Mouse (Mus musculus): ENCODE measurements around the gene Cfap61.

The Cfap61 gene

DNA sequence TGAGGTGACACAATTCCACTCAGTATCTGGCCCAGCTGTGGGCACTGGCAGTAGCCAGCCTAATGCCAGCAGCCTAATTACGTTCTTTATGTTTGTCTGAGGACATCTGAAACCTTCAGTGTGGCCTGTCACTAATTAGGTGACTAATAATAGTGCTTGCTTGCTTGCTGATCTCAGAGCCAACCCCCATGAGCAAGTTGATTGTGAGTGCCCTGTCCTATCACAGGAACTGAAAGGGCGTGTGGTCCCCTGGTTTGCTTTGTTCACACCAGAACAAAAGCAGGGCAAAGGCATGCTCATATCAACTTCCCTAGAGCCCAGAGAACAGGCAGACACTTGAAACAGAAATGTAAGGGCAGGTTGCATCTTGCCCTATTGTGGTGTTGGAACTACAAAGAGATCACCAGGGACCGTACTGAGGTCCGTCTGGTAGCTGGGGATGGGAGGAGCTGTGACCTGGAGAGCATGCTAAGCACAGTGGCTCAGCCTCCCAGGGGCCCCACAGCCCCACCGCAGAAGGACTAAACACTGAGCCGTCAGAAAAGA, 148.8 kb downstream of the Cfap61 start:
- DNase-seq (ENCODE audit: low read depth, low spot score): no peak

GRCm38 (mm10) chr2:146087411-146087810, 152.8 kb downstream of the Cfap61 start:
- no peak for DNase-seq (ENCODE audit: low read depth, low spot score)

GRCm38 (mm10) chr2:146089157-146089692, 154.6 kb downstream of the Cfap61 start:
- no peak for DNase-seq (ENCODE audit: low read depth, low spot score)

DNA sequence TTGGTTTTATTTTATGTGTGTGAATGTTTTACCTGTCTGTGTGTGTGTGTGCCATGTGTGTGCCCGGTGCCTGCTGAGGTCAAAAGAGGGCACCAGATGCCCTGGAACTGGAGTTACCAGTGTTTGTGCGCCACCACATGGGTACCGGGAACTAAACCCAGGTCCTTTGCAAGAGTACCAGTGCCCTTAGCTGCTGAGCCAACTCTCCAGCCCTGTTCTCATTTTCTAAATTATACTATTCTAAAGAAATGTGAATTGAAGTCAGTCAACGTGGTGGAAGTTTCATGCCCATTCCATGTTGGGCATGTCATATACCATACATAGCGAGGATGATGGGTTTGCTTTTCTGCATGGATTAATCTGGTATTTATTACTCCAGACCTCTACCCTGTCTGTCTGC, 162.9 kb downstream of the Cfap61 start:
- no peak for DNase-seq (ENCODE audit: low read depth, low spot score)

DNA sequence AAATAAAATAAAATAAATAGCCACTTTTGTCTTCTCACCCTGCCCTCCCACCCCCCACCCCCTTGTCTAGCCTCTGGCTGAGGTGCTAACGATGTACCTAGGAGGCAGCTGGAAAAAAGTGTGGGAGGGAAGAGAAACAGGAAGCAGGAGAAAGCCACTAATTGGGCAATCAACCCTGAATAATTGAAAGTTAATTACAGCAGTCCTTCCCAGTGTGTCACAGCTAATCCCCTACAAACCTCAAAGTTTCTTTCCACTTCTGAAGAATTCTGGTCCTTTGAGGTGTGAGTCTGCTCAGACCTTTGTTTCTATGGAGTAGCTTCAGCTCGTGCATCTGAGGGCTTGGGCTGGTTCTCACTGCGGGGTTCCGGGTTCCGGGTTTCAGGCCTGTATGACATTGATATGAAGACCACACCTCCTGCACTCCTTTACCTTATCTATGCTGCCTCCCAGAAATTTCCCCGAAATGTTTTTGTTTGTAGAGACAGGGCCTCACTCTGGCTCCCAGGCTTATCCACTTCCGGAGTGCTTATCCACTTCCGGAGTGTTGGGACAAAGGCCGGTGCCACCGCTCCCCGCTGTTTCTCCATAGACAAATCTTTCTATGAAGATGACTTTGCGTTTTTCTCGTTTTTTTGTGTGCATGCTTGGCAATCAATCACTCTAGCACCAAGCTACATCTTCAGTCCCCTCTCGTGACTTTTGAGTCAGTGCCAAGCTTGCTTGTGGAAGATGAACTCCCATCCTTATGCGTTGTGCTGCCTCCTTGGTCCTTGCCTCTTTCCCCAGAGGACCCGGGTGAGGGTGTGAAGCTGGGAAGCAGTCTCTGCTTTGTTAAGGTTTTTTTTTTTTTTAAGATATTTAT, 164.5 kb downstream of the Cfap61 start:
- no peak for DNase-seq (ENCODE audit: low read depth, low spot score)

- DNase-seq (ENCODE audit: low read depth, low spot score): no peak
Measured at GRCm38 (mm10) chr2:146099838-146100237, 165.3 kb downstream of the Cfap61 start.

DNA sequence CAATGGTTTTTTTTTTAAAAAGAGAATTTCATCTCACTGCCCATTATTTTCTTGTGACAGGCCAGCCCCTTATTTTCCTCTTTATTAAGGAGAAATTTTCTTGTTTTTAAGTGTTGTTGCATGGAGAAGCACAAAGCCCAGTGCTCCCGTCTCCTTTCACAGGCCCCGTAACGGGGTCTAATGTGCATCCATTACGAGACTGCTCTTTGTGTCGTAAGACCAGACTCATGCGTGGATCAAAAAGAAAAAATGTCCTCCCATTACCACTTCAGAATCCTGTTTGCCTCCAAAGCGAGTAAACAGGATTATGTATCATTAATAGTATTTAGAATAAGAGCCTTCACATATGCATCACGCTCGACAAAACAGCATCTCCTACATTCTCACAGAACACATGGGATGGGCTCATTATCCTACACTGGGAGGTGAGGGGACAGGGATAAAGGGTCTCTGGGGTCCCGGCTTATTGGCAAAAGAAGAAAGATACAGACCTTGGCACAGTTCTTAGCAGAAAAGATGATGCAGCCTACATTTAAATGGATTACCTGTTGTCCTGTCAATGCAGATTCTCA, 166.0 kb downstream of the Cfap61 start:
- DNase-seq (ENCODE audit: low read depth, low spot score): no peak

- DNase-seq (ENCODE audit: low read depth, low spot score): no peak
Measured at GRCm38 (mm10) chr2:146102600-146102999, 168.0 kb downstream of the Cfap61 start.

- DNase-seq (ENCODE audit: low read depth, low spot score): no peak
Measured at GRCm38 (mm10) chr2:146105341-146105740, 170.8 kb downstream of the Cfap61 start.

- DNase-seq (ENCODE audit: low read depth, low spot score): no peak
Measured at GRCm38 (mm10) chr2:146107980-146108379, 173.4 kb downstream of the Cfap61 start.

DNA sequence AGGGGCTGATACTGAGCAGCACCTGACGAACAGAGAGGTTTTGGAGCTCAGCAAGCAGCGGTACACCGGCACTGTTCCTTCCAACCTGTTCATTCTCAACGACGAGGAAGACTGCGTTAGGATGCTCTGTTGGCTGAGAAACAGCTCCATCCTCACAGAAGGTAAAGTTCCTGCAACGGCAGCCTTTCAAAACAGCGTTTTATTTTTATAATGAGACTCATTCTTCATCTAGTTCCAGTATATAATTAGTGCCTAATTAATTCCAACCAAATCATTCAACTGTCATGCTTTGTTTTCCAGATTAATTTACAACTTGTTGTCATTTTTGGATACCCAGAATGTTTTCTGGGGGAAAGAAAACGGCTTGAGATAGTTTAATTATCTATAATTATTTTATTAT, 175.3 kb downstream of the Cfap61 start:
- no peak for DNase-seq (ENCODE audit: low read depth, low spot score)

DNA sequence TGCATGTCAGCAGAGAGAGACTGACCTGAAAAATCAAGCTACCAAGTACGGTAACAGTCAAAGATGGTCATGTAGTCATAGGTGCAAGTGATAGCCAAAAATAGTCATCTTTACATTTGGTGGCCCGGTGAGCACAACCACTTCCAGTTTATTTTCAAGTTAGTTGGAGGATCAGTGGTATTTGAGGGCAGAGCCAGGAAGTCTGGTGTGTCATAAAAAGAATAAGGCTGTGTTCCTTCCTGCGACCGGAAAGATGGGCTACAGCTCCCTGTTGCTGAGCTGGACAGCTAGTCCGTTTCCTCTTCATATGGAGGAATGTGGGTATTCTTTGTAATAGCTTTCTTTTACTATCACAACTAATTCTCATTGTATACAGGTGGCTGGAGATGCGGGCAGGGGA, 181.7 kb downstream of the Cfap61 start:
- DNase-seq (ENCODE audit: low read depth, low spot score): no peak

- no peak for DNase-seq (ENCODE audit: low read depth, low spot score)
Measured at GRCm38 (mm10) chr2:146116726-146117125, 182.1 kb downstream of the Cfap61 start.

GRCm38 (mm10) chr2:146117191-146117914, 182.8 kb downstream of the Cfap61 start:
- DNase-seq (ENCODE audit: low read depth, low spot score): no peak

DNA sequence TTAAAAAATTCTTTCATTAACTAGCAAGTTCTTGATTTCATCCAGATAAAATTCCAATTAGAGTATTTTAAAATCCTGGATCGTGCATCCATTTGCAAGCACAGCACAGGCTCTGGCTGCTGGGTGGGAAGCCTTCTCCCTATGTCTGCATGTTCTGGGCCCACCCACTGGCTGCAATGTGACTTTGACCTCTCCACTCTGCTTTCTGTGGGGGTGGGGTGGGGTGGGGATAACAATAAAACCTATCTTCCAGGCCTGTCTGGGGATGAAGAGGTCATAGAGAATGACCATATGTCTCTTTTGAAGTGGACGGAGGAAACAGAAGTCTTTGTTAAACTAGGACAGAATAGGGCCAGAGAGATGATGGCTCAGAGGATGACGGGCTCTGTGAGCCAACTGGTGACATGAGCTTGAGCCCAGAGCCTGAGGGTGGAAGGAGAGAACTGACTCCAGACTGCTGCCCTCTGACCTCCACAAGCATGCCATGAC, 183.4 kb downstream of the Cfap61 start:
- DNase-seq (ENCODE audit: low read depth, low spot score): no peak

DNA sequence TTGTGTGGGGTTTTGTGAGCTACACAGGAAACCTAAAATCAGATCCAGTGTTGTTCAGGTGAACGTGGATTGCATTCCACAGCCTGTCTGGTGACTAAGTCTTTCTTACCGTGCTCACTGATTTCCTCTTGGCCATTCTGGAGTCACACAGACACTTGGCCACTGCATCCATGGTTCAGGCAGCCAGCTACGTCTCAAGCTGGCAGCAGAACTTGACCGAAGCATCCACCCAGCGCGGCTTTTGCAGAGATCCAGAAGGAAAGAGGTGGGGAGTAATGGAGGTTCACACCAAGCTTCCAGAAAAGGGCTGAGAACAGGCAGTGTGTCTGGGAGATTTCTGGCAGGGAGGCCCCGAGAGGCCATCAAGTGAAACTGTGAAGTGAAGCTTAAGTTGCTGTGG, 187.0 kb downstream of the Cfap61 start:
- DNase-seq (ENCODE audit: low read depth, low spot score): no peak

- DNase-seq (ENCODE audit: low read depth, low spot score): no peak
Measured at GRCm38 (mm10) chr2:146125129-146125528, 190.5 kb downstream of the Cfap61 start.

DNA sequence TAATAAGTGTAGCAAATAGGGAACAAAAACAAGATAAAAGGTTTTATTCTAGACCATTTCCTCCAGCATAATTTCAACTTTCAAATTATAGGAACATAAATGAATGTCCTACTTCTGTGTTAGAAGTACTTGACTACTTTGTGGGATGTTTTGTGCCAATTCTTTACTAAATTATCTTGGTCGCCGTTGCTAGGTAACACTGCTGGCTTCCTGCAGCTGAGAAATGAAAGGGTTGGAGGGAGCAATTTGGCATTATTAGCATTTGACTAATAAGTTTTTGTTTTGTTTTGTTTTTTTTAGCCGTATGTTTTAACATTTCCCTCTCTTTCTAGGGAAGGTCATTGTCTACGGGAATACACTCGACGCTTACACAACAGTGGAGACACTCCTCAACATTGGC, 194.0 kb downstream of the Cfap61 start:
- DNase-seq (ENCODE audit: low read depth, low spot score): no peak

- no peak for DNase-seq (ENCODE audit: low read depth, low spot score)
Measured at GRCm38 (mm10) chr2:146130514-146130913, 195.9 kb downstream of the Cfap61 start.

DNA sequence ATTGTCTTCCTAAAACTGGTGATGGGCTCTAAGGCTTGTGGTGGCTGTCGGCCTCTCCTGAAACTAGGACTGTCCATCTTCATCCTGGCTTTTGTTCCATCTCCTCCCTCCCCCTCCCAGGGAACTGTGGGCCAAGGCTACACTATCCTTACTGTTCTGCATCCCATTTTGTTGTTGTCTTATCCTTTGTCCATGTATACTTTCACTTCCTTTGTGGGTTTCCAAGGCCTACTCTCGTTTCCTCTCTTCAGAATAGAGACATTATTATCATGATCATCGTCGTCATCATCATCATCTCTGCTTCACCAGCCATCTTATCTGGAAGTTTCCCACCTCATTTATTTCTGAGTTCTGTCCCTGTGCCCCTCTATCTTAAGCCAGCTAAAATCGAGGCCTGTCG, 199.7 kb downstream of the Cfap61 start:
- DNase-seq (ENCODE audit: low read depth, low spot score): no peak

- DNase-seq (ENCODE audit: low read depth, low spot score): no peak
Measured at GRCm38 (mm10) chr2:146140711-146141110, 206.1 kb downstream of the Cfap61 start.

DNA sequence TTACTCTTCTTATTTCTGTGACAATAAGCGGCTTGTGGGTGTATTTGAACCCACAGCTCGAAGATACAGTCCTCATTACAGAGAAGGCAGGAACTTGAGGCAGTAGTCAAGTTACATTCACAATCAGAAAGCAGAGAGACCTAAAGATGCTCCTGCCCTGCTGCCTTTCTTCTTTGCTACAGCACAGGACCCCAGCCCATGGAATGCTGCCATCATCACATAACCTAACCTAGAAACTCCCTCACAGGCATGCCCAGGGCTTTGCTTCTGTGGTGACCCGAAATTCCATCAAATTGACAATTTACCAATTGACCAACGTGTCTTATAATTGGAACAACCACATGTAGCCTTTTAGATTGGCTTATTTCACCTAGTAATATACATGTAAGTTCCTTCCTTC, 212.7 kb downstream of the Cfap61 start:
- DNase-seq (ENCODE audit: low read depth, low spot score): no peak

Measured in embryo, embryonic 11.5 days (tissue).